Mouse (Mus musculus) limb, embryonic 10.5 days (tissue): Measurements from ENCODE around the gene Rpl19. TPM values are rescaled to one million over a fixed set of nuclear protein-coding genes. Genes with fewer than 3 reads are reported as not detected.

ENCODE experiments used
- DNase-seq: peaks from one replicate; pipeline ENCODE4 v3.0.0-alpha.2; 2017; ENCODE audit warnings: low spot score
- H3K27ac ChIP-seq: fragments of 300-500 bp; sonication (generic); 2 replicates; pipeline ENCODE4 v1.5.1; 2016; ENCODE audit warnings: mild to moderate bottlenecking
- H3K27me3 ChIP-seq: fragments of 300-500 bp; sonication (generic); 2 replicates; pipeline ENCODE4 v1.6.1; 2016; ENCODE audit warnings: low read depth, mild to moderate bottlenecking; ENCODE audit not compliant: poor library complexity, severe bottlenecking
- H3K36me3 ChIP-seq: fragments of 300-500 bp; sonication (generic); 2 replicates; pipeline ENCODE4 v1.6.1; 2016; ENCODE audit warnings: mild to moderate bottlenecking, moderate library complexity
- H3K4me1 ChIP-seq: fragments of 300-500 bp; sonication (generic); 2 replicates; pipeline ENCODE4 v1.6.1; 2016
- H3K4me3 ChIP-seq: fragments of 300-500 bp; sonication (generic); 2 replicates; pipeline ENCODE4 v1.5.1; 2016; ENCODE audit warnings: mild to moderate bottlenecking, moderate library complexity
- H3K9me3 ChIP-seq: fragments of 300-500 bp; sonication (generic); replicated peaks from 2 replicates; pipeline ENCODE4 v1.6.1; 2016; ENCODE audit warnings: mild to moderate bottlenecking
- WGBS: fragments of 180-500 bp; shearing (Covaris S2); methylation state at CpG from one replicate; pipeline ENCODE4 v1.1.7; 2016; 5-methylcytosine and 5-hydroxymethylcytosine counted together
- polyA plus RNA-seq: library from polyadenylated mRNA; unstranded; fragments of >200 nt; fragmentation: Nextera tagmentation; extraction: Ambion mirVana; gene quantifications from 2 replicates; pipeline ENCODE4 v1.2.1, GENCODE M21; 2016

The Rpl19 gene
- polyA plus RNA-seq, 1 experiment from 2014 or later: 1,186 TPM

- Histone ChIP-seq H3K9me3 (no peaks in the 10 kb centered on the region), H3K36me3 (no peaks in the 10 kb centered on the region), H3K4me1 (peaks cover 28% of the 10 kb centered on the region), H3K4me3 (peak within 1 kb of the TSS; percentile 48), H3K27me3 (peaks cover 83% of the 10 kb centered on the region), H3K27ac (peak within 1 kb of the TSS; percentile 67)
- WGBS: 3% methylated on average over 48 of the region's 48 CpGs
- peak; percentile 89 for DNase-seq
Measured at GRCm38 (mm10) chr11:98052989-98053834, 26.7 kb downstream of the Rpl19 start, which contains the start of gene Stac2. Stac2 (minus strand) TSS chr11:98053462.

- no peak overlapping the region for H3K4me3 ChIP-seq
- H3K27ac ChIP-seq: no peak overlapping the region
- no peak for DNase-seq
- peaks cover 10% of the 10 kb centered on the region for H3K4me1 ChIP-seq
- 29% methylated on average over 9 of the region's 9 CpGs for WGBS
- H3K36me3 ChIP-seq: no peaks in the 10 kb centered on the region
- peaks cover 53% of the 10 kb centered on the region for H3K27me3 ChIP-seq
- no peaks in the 10 kb centered on the region for H3K9me3 ChIP-seq
Measured at GRCm38 (mm10) chr11:98057466-98057865, 31.0 kb downstream of the Rpl19 start.

GRCm38 (mm10) chr11:98057998-98058397 lies 31.5 kb downstream of the Rpl19 start:
- Histone ChIP-seq H3K4me3 (no peak overlapping the region), H3K27me3 (peaks cover 47% of the 10 kb centered on the region), H3K4me1 (peaks cover 5% of the 10 kb centered on the region), H3K9me3 (no peaks in the 10 kb centered on the region), H3K27ac (no peak overlapping the region), H3K36me3 (no peaks in the 10 kb centered on the region)
- DNase-seq: no peak
- 85% methylated on average over 5 of the region's 5 CpGs for WGBS

GRCm38 (mm10) chr11:98059662-98060061 lies 33.2 kb downstream of the Rpl19 start:
- WGBS: 71% methylated on average over 7 of the region's 7 CpGs

GRCm38 (mm10) chr11:98060104-98060692 lies 33.7 kb downstream of the Rpl19 start:
- no peaks in the 10 kb centered on the region for H3K36me3 ChIP-seq
- DNase-seq: no peak
- peaks cover 27% of the 10 kb centered on the region for H3K27me3 ChIP-seq
- 78% methylated on average over 5 of the region's 5 CpGs for WGBS
- H3K9me3 ChIP-seq: no peaks in the 10 kb centered on the region
- H3K4me1 ChIP-seq: peaks cover 3% of the 10 kb centered on the region
- no peak overlapping the region for H3K27ac ChIP-seq
- no peak overlapping the region for H3K4me3 ChIP-seq

More at GRCm38 (mm10) chr11:98059662-98060061, 33.2 kb downstream of the Rpl19 start:
- H3K27ac ChIP-seq: no peak overlapping the region
- H3K4me1 ChIP-seq: peaks cover 3% of the 10 kb centered on the region
- DNase-seq: no peak
- H3K36me3 ChIP-seq: no peaks in the 10 kb centered on the region
- H3K4me3 ChIP-seq: no peak overlapping the region
- no peaks in the 10 kb centered on the region for H3K9me3 ChIP-seq
- H3K27me3 ChIP-seq: peaks cover 32% of the 10 kb centered on the region

GRCm38 (mm10) chr11:98061441-98061840 lies 34.9 kb downstream of the Rpl19 start:
- H3K27ac ChIP-seq: no peak overlapping the region
- 76% methylated on average over 3 of the region's 3 CpGs for WGBS
- no peak overlapping the region for H3K4me3 ChIP-seq
- no peaks in the 10 kb centered on the region for H3K36me3 ChIP-seq
- peaks cover 3% of the 10 kb centered on the region for H3K4me1 ChIP-seq
- no peaks in the 10 kb centered on the region for H3K9me3 ChIP-seq
- no peak for DNase-seq
- peaks cover 18% of the 10 kb centered on the region for H3K27me3 ChIP-seq

- Histone ChIP-seq H3K36me3 (no peaks in the 10 kb centered on the region), H3K4me3 (no peak overlapping the region), H3K9me3 (0 out of 2 replicates have a peak, but pooled peaks cover 1% of the 10 kb centered on the region), H3K4me1 (peaks cover 3% of the 10 kb centered on the region), H3K27ac (no peak overlapping the region), H3K27me3 (peaks cover 18% of the 10 kb centered on the region)
- DNase-seq: no peak
- WGBS: 57% methylated on average over 6 of the region's 6 CpGs
Measured at GRCm38 (mm10) chr11:98061904-98062562, 35.5 kb downstream of the Rpl19 start.

GRCm38 (mm10) chr11:98066201-98066600 lies 39.7 kb downstream of the Rpl19 start:
- H3K4me1 ChIP-seq: no peaks in the 10 kb centered on the region
- no peak overlapping the region for H3K27ac ChIP-seq
- H3K9me3 ChIP-seq: 0 out of 2 replicates have a peak, but pooled peaks cover 5% of the 10 kb centered on the region
- H3K36me3 ChIP-seq: no peaks in the 10 kb centered on the region
- DNase-seq: no peak
- H3K4me3 ChIP-seq: no peak overlapping the region
- no peaks in the 10 kb centered on the region for H3K27me3 ChIP-seq
- 95% methylated on average over 12 of the region's 12 CpGs for WGBS

GRCm38 (mm10) chr11:98067255-98067654 lies 40.7 kb downstream of the Rpl19 start:
- Histone ChIP-seq H3K36me3 (no peaks in the 10 kb centered on the region), H3K4me1 (no peaks in the 10 kb centered on the region), H3K4me3 (no peak overlapping the region), H3K27me3 (no peaks in the 10 kb centered on the region), H3K9me3 (0 out of 2 replicates have a peak, but pooled peaks cover 5% of the 10 kb centered on the region), H3K27ac (no peak overlapping the region)
- 95% methylated on average over 21 of the region's 21 CpGs for WGBS
- no peak for DNase-seq

GRCm38 (mm10) chr11:98073442-98073841 lies 46.9 kb downstream of the Rpl19 start:
- Histone ChIP-seq H3K27me3 (no peaks in the 10 kb centered on the region), H3K4me3 (no peak overlapping the region), H3K4me1 (peaks cover 3% of the 10 kb centered on the region; the same call in 1 of the 2 replicates), H3K27ac (no peak overlapping the region), H3K36me3 (no peaks in the 10 kb centered on the region), H3K9me3 (no peaks in the 10 kb centered on the region)
- DNase-seq: no peak
- 90% methylated on average over 4 of the region's 4 CpGs for WGBS

- Histone ChIP-seq H3K9me3 (no peaks in the 10 kb centered on the region), H3K27ac (no peak overlapping the region), H3K36me3 (no peaks in the 10 kb centered on the region), H3K4me3 (no peak overlapping the region), H3K27me3 (no peaks in the 10 kb centered on the region), H3K4me1 (peaks cover 3% of the 10 kb centered on the region; the same call in 1 of the 2 replicates)
- 25% methylated on average over 13 of the region's 13 CpGs for WGBS
- peak; percentile 93 for DNase-seq
Measured at GRCm38 (mm10) chr11:98075195-98075808, 48.8 kb downstream of the Rpl19 start.

GRCm38 (mm10) chr11:98077086-98077485 lies 50.6 kb downstream of the Rpl19 start:
- no peaks in the 10 kb centered on the region for H3K27me3 ChIP-seq
- no peak overlapping the region for H3K4me3 ChIP-seq
- DNase-seq: no peak
- H3K4me1 ChIP-seq: peaks cover 3% of the 10 kb centered on the region; the same call in 1 of the 2 replicates
- no peak overlapping the region for H3K27ac ChIP-seq
- WGBS: 82% methylated on average over 8 of the region's 8 CpGs
- H3K36me3 ChIP-seq: peaks cover 8% of the 10 kb centered on the region; the same call in 1 of the 2 replicates
- no peaks in the 10 kb centered on the region for H3K9me3 ChIP-seq
